Mouse (Mus musculus) frontal cortex, adult 2 months (tissue): ENCODE measurements around the gene Ptpn12. TPM values are rescaled to one million over a fixed set of nuclear protein-coding genes. Genes with fewer than 3 reads are reported as not detected.
"Not testable (repeated sequence)": the region's sequence is repeated elsewhere in the genome, so short reads cannot be mapped to it uniquely, and the experiment has no call there.

ENCODE experiments used
- DNase-seq, 2 experiments: peaks; one replicate each; pipeline ENCODE4 v3.0.0; 2022; ENCODE audit warnings: low spot score in 1 of 2; ENCODE audit errors: extremely low spot score in 1 of 2
- polyA plus RNA-seq: library from polyadenylated mRNA; depleted of rRNA; stranded (reverse); fragments of >200 nt; gene quantifications from 2 replicates; pipeline ENCODE4 v1.2.3, GENCODE M21; 2012; rRNA removed

Gene Ptpn12
- polyA plus RNA-seq, 1 experiment, result 64.0 TPM

GRCm38 (mm10) chr5:20952337-20952925 is 103.3 kb downstream of the Ptpn12 start:
- no peak for DNase-seq

DNA sequence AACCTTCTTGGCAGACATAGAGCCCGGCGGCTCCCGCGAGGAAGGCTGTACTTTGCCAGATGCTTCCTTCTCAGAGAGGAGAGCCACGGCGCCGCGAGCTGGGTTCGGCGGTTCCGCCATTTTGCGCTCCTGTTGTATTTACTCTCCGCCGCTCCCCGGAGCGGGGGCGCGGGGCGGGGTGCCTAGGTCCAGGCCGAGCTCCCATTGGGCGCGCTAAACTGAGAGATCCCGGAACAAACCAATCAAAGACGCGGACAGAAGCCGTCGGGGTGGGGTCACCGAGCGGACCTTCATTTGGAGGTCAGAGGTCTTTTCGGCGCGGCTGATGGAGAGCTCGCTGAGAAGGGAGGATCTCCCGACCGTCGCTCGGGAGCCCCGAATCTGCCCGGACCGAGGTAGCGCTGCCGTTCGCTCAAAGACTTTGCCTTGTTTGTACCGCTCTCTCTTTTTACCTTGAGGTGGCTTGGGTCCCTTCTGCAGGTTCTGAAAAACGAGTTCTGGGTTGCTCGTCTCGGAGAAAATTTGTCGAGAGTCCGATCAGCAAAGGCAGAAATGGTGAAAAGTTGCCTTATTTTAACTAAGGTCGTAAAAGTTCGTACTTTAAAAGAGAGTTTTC is 103.9 kb downstream of the Ptpn12 start:
- peak; percentile 94 to 98 for DNase-seq

- DNase-seq, result peak in 1 of 2 experiments; percentile 53
Measured at GRCm38 (mm10) chr5:20950855-20951650, 104.7 kb downstream of the Ptpn12 start.

GRCm38 (mm10) chr5:20950516-20950854 is 105.2 kb downstream of the Ptpn12 start:
- no peak for DNase-seq

- DNase-seq, result no peak
Measured at GRCm38 (mm10) chr5:20950093-20950492, 105.6 kb downstream of the Ptpn12 start.

DNA sequence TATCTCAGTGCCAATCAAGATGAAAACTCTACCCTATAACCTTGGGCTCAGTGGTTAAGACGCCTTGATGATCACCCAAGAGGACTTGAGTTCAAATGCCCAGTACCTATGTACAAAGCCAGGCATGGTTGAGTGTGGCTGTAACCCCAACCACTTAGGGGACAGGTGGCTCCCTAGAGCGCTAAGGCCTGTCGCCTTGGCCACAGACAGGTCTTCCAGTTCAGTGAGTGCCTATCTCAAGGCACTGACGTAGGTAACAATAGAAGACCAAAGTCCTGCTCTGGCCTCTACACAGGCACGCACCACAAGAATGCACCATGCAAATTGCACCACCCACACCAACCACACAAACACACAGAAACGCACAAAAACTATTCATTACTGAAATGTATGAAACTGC is 108.8 kb downstream of the Ptpn12 start:
- DNase-seq, result no peak

DNA sequence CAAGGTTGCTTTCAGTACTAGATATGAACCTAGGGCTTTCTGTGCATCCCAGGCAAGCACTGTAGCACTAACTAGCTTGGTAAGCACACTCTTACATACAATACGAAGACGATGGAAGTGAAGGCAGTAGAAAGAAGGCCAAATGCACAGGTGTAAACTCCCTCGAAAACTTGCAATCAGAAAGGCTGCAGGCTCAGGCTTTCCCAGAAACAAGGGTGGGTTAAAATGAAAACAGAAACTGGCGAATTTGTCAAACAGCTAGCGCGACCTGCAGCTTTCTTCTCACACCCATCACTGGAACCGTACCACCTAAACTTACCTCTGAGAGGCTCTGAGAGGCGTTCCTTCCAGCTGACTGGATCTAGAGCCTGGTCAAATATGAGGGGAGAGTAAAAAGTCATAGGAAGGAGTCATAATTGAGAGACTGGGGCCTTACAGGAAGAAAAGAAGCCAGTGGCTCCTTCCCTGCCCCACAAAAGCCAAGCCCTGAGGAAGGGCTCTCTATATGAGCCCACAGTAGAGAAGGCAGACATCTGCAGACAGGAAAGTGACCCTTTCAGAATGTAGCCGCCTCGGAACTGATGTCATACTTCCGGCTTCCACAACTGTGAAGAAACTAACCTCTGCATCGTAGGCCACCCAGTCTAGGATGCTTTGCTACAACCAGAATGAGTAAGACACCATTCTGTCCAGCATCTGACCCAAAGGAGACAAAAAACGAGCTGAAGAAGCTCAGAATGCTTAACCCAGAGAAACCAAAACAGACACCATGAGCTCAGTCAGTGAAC is 110.6 kb downstream of the Ptpn12 start:
- DNase-seq, result no peak

GRCm38 (mm10) chr5:20943791-20944190 is 111.9 kb downstream of the Ptpn12 start:
- not testable (repeated sequence) for DNase-seq

DNA sequence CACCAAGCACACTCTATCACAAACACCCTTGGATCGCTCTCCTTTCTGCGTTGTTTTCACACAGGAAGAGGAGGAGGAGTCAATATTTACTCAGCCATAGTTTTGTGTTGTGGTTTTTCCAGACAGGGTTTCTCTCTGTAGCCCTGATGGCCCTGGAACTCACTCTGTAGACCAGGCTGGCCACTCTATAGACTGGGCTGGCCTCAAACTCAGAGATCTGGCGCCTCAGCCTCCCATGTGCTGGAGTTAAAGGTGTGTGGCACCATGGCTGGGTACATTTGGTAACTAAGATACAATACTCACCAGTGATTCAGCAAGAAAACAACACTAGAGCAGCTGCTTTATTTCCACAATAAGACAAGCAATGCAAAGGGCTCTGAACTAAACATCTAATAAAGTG is 113.2 kb downstream of the Ptpn12 start:
- no peak for DNase-seq

DNA sequence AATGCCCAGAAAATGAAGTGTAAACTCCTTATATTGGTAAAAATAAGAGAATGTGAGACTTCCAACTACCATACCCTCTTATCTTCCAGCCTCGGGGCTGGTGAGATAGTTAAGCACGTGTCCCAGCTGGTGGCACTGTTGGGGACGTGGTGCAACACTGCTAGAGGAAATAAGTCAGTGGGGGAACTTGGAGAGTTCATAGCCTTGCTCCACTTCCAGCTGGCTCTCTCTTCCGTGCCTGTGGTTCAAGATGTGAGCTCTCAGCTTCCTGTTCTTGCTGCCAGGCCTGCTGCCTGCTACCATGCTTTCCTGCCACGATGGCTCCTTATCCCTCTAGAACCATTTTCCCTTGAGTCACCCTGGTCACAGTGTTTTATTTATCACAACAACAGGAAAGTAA is 114.5 kb downstream of the Ptpn12 start:
- no peak for DNase-seq

DNA sequence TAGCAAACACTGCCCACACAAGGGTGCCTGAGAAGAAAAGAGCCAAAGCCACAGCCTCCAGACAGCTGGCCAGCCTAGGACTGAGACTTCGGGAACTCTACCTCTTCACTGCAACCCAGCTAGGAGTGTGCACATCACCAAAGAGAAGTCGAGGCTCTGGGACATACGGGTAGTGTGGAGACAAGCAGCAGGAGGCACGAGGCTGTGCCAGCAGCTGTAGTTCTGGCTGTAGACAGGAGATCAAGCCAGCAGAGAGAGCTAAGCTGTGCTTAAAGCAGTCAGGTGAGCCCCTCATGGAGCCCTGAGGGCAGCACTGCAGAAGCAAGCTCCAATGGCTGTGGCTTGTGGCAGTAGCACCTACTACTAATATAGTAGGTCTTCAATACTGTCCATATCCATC is 115.0 kb downstream of the Ptpn12 start:
- DNase-seq, result no peak

- no peak for DNase-seq
Measured at GRCm38 (mm10) chr5:20940040-20940571, 115.6 kb downstream of the Ptpn12 start.

GRCm38 (mm10) chr5:20938523-20938922 is 117.2 kb downstream of the Ptpn12 start:
- no peak for DNase-seq

Other genes starting within 250 kb of the Ptpn12 start
- 11.5 and 12.4 TPM in 2 replicates for gene Phtf2, start 173.8 kb downstream of the Ptpn12 start, polyA plus RNA-seq
- 27.9 and 30.8 TPM in 2 replicates for gene Tmem60, start 173.7 kb downstream of the Ptpn12 start, polyA plus RNA-seq
- gene Rsbn1l, start 99.5 kb downstream of the Ptpn12 start, polyA plus RNA-seq, result 12.0 and 12.5 TPM in 2 replicates
- 15.6 and 17.7 TPM in 2 replicates for gene Gsap, start 130.3 kb upstream of the Ptpn12 start, polyA plus RNA-seq